Mouse (Mus musculus): ENCODE measurements around the gene 1810062G17Rik. TPM values are rescaled to one million over a fixed set of nuclear protein-coding genes. Genes with fewer than 3 reads are reported as not detected.

The 1810062G17Rik gene
- polyA plus RNA-seq, 1 experiment, result 0.41 TPM

DNA sequence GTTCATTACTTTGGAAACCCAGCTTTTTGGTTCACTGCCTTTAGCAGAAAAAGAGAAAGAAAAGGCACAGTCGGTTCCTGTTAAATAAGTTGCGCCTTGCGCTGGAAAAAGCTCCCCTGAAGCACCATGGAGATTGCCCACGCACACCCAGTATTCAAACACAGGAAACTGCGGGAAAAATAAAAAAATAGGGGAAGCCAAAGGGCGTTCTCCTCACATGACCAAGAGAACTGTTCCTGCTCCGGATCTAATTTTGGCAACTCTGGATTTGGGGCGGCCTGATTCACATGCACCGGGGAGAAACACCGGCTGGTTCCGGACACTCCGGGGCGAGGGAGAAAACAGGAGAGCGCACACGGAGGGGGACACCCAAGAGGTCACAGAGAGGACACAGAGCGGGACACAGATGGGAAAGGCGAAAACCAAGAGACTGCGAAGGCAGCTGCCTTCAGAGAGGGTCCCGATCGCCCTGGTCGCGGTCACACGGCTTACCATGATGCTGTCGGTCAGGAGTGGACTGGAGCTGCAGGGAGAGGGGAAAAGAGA lies 726 bp upstream of the 1810062G17Rik start:
- Histone ChIP-seq H3K36me3 (ENCODE audit: control insufficient read depth, insufficient read depth, low read length) (no peaks in the 10 kb centered on the region), H3K27me3 (ENCODE audit: control insufficient read depth, insufficient read depth, low read length) (no peaks in the 10 kb centered on the region), H3K4me3 (ENCODE audit: low read depth, low read length) (peak overlapping the region; percentile 74), H3K27ac (ENCODE audit: insufficient read depth, low read depth, low read length) (peak overlapping the region; percentile 78), H3K4me1 (ENCODE audit: control insufficient read depth, insufficient read depth, insufficient read length, low read length) (peaks cover 4% of the 10 kb centered on the region; the same call in 1 of the 2 replicates)
- WGBS, result 1% methylated on average over 24 of the region's 24 CpGs
- no peak for TF ChIP-seq POLR2A (IDR thresholded peaks at IDR 0.05; ENCODE audit: low read depth, low read length)
- no peak for TF ChIP-seq CTCF (IDR thresholded peaks at IDR 0.05; ENCODE audit: extremely low read depth, insufficient read length, insufficient replicate concordance, low read depth, low read length)

DNA sequence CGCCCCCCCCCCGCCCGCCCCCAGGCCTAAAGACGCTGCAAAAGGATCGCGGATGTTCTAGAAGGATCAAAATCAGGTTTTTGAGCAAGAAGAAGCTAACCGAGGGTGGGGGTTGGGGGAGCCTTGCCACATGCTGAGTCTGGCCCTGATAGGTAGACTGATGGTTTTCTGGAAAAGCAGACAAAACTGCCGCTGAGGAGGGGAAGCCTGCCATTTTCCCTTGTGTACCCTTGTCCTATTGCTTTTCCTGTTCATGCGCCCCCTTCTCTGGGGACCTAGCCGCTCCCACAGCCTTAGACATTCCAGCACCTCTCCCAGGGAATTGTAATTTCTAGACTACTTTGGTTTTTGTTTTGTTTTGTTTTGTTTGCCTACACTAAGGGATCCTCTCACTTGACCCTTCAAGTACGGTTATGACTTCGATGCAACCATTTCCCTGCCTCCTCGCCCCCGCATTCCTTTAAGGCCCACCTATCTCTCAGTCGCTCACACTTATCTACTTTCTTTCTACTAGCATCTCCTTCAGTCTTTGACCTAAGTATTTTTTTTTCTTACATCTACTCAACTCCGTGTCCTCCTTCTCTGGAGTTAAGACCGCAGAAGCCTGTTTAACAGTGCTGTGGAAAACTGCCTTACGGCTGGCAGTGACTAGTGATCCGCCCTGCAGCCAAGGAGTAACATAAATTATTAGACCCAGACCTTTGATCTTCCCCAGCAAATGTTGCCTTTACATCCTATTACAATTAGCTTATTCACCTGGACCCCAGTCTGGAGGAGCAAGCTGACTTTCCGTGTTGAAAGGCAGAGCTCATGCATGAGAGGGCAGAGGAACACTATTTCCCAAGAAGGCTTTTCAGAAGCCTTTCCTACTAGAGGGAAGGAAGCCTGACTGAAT lies 771 bp downstream of the 1810062G17Rik start:
- Histone ChIP-seq H3K27me3 (ENCODE audit: control insufficient read depth, insufficient read depth, low read length) (no peaks in the 10 kb centered on the region), H3K4me1 (ENCODE audit: control insufficient read depth, insufficient read depth, insufficient read length, low read length) (peaks cover 2% of the 10 kb centered on the region; the same call in 1 of the 2 replicates), H3K4me3 (ENCODE audit: low read depth, low read length) (peak overlapping the region; percentile 74), H3K36me3 (ENCODE audit: control insufficient read depth, insufficient read depth, low read length) (no peaks in the 10 kb centered on the region), H3K27ac (ENCODE audit: insufficient read depth, low read depth, low read length) (peak overlapping the region; percentile 36)
- WGBS, result 34% methylated on average over 20 of the region's 20 CpGs
- TF ChIP-seq POLR2A (IDR thresholded peaks at IDR 0.05; ENCODE audit: low read depth, low read length), result no peak
- TF ChIP-seq CTCF (IDR thresholded peaks at IDR 0.05; ENCODE audit: extremely low read depth, insufficient read length, insufficient replicate concordance, low read depth, low read length), result no peak

DNA sequence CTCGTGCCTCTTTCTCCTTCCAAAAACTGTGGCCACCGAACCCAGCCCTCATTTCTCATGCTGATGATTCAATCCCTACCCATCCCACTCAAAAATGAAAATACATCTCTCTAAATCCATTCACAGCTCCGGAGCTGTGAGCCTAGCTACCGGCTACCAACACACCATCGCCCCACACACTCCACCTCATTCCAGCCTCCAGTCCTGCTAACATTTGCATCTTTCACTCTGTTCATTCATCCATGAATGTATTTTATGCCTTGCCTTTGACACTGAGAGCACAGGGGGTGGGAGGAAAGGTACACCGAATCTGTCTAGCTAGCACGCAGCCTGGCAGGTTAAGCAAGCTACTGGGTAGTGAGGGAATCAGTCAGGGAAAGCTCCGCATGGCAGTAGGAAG lies 3.0 kb downstream of the 1810062G17Rik start:
- Histone ChIP-seq H3K4me3 (ENCODE audit: low read depth, low read length) (no peak overlapping the region), H3K4me1 (ENCODE audit: control insufficient read depth, insufficient read depth, insufficient read length, low read length) (peaks cover 4% of the 10 kb centered on the region; the same call in 1 of the 2 replicates), H3K27ac (ENCODE audit: insufficient read depth, low read depth, low read length) (no peak overlapping the region), H3K27me3 (ENCODE audit: control insufficient read depth, insufficient read depth, low read length) (no peaks in the 10 kb centered on the region; the same call in 1 of the 2 replicates), H3K36me3 (ENCODE audit: control insufficient read depth, insufficient read depth, low read length) (no peaks in the 10 kb centered on the region)
- WGBS, result 94% methylated on average over 8 of the region's 8 CpGs
- TF ChIP-seq POLR2A (IDR thresholded peaks at IDR 0.05; ENCODE audit: low read depth, low read length) (no peak), CTCF (IDR thresholded peaks at IDR 0.05; ENCODE audit: extremely low read depth, insufficient read length, insufficient replicate concordance, low read depth, low read length) (no peak)

DNA sequence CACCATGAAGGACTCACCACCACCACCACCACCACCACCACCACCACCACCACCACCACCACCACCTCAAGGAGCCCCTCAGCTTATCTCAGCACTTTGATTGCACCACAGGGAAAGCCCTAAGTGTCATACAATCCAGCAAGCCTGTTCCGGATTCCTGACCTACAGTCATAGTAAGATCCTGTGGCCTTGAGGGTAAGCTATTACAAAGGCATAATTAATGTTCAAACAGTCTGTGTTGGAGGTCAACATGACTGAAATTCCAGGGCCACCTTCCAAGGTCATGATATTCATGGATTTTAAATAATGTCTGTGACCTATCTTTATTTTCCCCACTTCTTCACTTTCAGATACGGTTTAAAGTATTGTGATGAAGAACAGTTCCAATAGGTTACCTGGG lies 4.7 kb downstream of the 1810062G17Rik start:
- TF ChIP-seq POLR2A (IDR thresholded peaks at IDR 0.05; ENCODE audit: low read depth, low read length), result no peak
- no peak for TF ChIP-seq CTCF (IDR thresholded peaks at IDR 0.05; ENCODE audit: extremely low read depth, insufficient read length, insufficient replicate concordance, low read depth, low read length)
- 0 out of 2 replicates have a peak, but pooled peaks cover 2% of the 10 kb centered on the region for H3K4me1 ChIP-seq (ENCODE audit: control insufficient read depth, insufficient read depth, insufficient read length, low read length)
- 76% methylated on average over 2 of the region's 2 CpGs for WGBS
- H3K36me3 ChIP-seq (ENCODE audit: control insufficient read depth, insufficient read depth, low read length), result no peaks in the 10 kb centered on the region
- no peak overlapping the region for H3K27ac ChIP-seq (ENCODE audit: insufficient read depth, low read depth, low read length)
- H3K27me3 ChIP-seq (ENCODE audit: control insufficient read depth, insufficient read depth, low read length), result no peaks in the 10 kb centered on the region; the same call in 1 of the 2 replicates
- no peak overlapping the region for H3K4me3 ChIP-seq (ENCODE audit: low read depth, low read length)

DNA sequence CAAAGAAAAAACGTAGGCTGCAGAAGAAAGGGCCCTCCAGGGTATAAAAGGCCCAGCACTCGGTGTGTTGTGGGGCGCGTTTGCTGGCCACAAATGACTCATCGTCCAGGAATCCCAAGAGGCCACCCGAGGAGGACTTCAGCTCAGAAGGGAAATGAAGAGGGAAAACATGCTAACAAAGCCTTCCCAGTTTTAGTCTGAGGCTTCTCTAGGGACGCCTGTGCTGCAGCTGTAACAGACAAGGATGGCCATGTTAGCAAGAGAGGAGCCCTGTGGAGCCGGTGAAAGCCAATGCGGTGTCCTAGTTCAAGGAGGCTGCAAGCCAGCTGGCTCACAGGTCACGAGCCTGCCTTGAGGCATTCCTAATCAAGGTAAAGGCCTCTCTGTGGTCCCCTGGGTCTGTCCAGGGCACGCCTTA lies 6.0 kb downstream of the 1810062G17Rik start:
- H3K27ac ChIP-seq (ENCODE audit: insufficient read depth, low read depth, low read length), result peak overlapping the region; percentile 73
- TF ChIP-seq CTCF (IDR thresholded peaks at IDR 0.05; ENCODE audit: extremely low read depth, insufficient read length, insufficient replicate concordance, low read depth, low read length) (no peak), POLR2A (IDR thresholded peaks at IDR 0.05; ENCODE audit: low read depth, low read length) (no peak)
- no peaks in the 10 kb centered on the region; the same call in 1 of the 2 replicates for H3K27me3 ChIP-seq (ENCODE audit: control insufficient read depth, insufficient read depth, low read length)
- H3K4me3 ChIP-seq (ENCODE audit: low read depth, low read length), result no peak overlapping the region
- 0 out of 2 replicates have a peak, but pooled peaks cover 2% of the 10 kb centered on the region for H3K4me1 ChIP-seq (ENCODE audit: control insufficient read depth, insufficient read depth, insufficient read length, low read length)
- WGBS, result 22% methylated on average over 11 of the region's 11 CpGs
- no peaks in the 10 kb centered on the region for H3K36me3 ChIP-seq (ENCODE audit: control insufficient read depth, insufficient read depth, low read length)

DNA sequence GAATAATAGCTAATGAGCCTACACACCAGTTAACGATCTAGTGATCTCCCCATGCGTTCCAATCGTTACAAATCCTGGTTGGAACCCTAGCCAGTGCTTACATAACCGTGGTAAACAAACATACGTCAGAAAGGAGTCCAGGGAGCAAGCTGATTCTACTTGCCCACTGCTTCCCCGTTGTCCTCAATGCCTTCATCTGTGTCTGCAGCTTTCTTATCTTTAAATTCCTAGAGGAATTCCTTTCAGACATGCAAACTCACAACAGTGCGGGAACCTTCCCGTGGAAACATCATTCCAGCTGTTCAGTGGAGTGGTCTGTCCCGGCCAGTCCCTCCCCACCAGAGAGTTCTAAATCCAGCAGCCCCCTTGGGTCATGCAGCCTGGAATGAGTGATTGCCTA lies 7.2 kb downstream of the 1810062G17Rik start:
- Histone ChIP-seq H3K27me3 (ENCODE audit: control insufficient read depth, insufficient read depth, low read length) (no peaks in the 10 kb centered on the region; the same call in 1 of the 2 replicates), H3K36me3 (ENCODE audit: control insufficient read depth, insufficient read depth, low read length) (no peaks in the 10 kb centered on the region), H3K4me3 (ENCODE audit: low read depth, low read length) (no peak overlapping the region), H3K4me1 (ENCODE audit: control insufficient read depth, insufficient read depth, insufficient read length, low read length) (0 out of 2 replicates have a peak, but pooled peaks cover 2% of the 10 kb centered on the region), H3K27ac (ENCODE audit: insufficient read depth, low read depth, low read length) (peak overlapping the region; percentile 40; the same call in 1 of the 2 replicates)
- TF ChIP-seq CTCF (IDR thresholded peaks at IDR 0.05; ENCODE audit: extremely low read depth, insufficient read length, insufficient replicate concordance, low read depth, low read length), result no peak
- no peak for TF ChIP-seq POLR2A (IDR thresholded peaks at IDR 0.05; ENCODE audit: low read depth, low read length)
- WGBS, result 24% methylated on average over 9 of the region's 9 CpGs

DNA sequence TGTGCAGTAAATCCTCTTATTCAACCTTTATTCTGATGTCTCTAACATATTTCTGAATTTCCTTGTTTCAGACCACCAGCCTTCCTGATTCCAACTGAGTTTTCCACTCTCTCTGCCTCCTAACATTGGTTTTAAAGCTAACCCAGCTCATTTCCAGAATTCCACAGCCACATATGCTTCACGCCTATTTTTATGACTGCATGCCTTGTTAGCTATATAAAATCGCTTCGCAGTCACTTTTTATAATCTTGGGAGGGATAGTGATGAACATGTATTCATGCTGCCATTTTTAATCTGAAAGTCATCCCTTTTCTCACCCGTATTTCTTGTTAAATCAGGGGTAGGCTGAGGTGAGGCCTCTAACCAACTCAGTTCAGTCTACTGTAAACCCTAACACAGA lies 8.6 kb downstream of the 1810062G17Rik start:
- Histone ChIP-seq H3K4me1 (ENCODE audit: control insufficient read depth, insufficient read depth, insufficient read length, low read length) (0 out of 2 replicates have a peak, but pooled peaks cover 2% of the 10 kb centered on the region), H3K27ac (ENCODE audit: insufficient read depth, low read depth, low read length) (no peak overlapping the region), H3K36me3 (ENCODE audit: control insufficient read depth, insufficient read depth, low read length) (no peaks in the 10 kb centered on the region), H3K27me3 (ENCODE audit: control insufficient read depth, insufficient read depth, low read length) (no peaks in the 10 kb centered on the region; the same call in 1 of the 2 replicates), H3K4me3 (ENCODE audit: low read depth, low read length) (no peak overlapping the region)
- no peak for TF ChIP-seq CTCF (IDR thresholded peaks at IDR 0.05; ENCODE audit: extremely low read depth, insufficient read length, insufficient replicate concordance, low read depth, low read length)
- TF ChIP-seq POLR2A (IDR thresholded peaks at IDR 0.05; ENCODE audit: low read depth, low read length), result no peak
- WGBS, result 73% methylated on average over 4 of the region's 4 CpGs

Measured in small intestine, adult 2 months (tissue).